Mouse (Mus musculus) c-Kit-positive CD71-negative TER-119-negative erythroid progenitor cells, embryonic 14.5 days (primary cell): ENCODE measurements at regions not wholly inside any gene's neighbourhood (a gene's known extent, or its start where the extent isn't known, plus 50 kb on each side); places are given as distances from the start of the nearest gene placed in this dataset.

Experiments
- DNase-seq: peaks from one replicate; pipeline ENCODE4 v3.0.0-alpha.2; 2013; ENCODE audit warnings: low read depth

DNA sequence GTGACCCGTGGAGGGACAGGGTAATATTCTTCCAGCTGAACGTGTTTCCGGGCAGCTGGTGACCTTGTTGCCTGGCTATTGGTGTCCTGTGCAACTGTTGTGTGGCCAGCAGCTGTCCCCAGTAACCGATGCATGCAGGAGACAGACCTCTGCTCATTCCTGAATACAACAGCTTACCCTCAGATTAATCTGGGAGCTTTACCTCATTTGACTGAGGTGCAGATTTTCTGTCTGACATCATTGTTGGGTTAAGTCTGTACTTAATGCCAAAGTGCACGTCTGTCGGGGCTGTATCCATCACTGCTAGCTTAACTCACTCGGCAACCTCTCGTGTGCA is 119.6 kb upstream of the Mpp6 start:
- DNase-seq = no peak

DNA sequence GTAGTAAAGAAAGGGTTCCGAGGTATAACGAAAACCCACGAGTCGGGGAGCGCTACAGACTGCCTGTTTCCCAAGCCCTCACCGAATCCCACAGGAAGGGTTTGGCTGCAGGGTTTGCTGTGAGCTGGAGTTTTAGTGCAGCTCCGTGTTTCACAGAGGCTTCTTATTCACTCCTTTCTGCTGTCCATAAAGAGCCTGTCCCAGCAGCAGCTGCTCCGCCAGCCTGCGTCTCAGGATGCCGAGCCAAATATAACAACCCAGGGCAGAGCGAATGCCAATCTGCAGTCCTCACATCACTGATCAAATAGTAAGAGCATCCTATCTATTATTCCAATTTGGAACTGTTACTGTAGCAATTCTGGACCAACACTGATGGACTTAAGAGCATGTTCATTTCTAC is 110.7 kb upstream of the Mpp6 start:
- DNase-seq = no peak

DNA sequence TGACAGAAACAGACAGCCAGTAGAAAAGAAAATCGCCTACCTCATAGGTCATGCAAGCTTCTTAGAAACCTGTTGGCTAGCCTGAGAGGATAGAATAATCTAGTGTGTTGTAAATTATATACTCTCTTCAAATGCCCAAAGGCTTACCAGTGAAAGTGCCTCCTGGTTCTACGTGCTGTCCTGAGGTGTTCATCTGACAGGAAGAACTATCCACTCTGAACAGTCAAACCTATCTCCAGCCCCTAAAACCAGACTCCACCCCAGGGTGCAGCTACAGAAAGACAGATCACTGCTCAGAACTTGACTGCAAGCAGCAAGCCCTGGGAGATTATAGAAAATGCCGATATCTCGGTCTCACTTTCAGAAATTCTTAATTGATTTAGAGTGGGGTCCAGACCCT is 102.0 kb upstream of the Mpp6 start:
- no peak for DNase-seq

DNA sequence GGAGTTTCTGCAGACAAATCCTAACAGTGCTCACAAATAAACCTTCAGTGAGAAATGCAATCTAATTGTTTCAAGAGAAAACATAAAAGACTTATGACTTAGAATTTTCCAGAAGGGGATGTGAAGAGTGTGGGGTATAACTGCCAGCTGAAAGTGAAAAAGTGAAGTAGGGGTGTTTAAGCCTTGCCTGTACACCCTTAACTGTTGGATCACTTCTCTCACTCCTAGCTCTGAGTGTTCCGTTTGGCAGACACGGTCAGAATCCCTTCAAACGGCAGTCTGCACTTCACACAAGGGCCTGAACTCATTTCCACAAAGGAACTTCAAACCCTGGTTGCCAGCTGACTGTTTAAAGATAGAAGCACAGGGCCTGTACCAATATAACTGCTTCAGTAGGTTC is 101.2 kb upstream of the Mpp6 start:
- DNase-seq = no peak

DNA sequence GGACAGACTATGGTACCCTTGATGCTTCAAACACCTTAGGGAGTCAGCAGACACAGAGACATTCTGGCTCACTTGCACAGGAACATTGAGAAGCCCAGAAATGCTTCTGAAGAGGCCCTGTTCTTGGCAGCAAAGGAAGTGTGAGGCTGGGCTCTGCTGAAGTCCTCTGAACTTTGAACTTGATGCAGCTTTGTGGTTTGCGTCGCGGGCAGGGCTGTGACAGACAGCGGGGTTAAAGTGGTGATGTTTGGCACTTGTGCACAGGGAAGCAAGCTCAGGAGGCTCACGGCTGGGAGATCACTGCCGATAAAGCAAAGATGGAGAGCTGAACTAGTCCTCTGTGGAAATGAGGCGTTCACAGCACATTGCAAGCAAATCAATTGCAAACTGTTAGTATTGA is 100.7 kb upstream of the Mpp6 start:
- no peak for DNase-seq

DNA sequence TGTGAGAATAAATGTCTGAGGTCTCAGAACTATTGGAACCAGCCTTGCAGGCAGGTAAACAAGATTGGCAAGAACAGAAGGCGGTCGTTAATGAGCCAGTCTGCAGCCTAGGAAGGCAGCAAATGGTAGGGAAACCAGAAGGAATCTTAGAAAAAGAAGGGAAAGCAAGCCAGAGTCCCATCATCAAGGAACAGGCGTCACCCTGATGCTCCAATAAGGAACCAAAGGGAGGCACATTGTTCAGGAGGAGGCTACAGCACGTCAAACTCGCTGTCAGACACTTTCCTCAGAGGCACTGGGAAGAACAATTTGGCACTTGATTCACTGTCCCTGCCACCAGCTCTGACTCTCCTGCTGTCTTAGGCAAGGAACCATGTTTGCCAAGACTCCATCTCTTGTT is 100.2 kb upstream of the Mpp6 start:
- DNase-seq = no peak

DNA sequence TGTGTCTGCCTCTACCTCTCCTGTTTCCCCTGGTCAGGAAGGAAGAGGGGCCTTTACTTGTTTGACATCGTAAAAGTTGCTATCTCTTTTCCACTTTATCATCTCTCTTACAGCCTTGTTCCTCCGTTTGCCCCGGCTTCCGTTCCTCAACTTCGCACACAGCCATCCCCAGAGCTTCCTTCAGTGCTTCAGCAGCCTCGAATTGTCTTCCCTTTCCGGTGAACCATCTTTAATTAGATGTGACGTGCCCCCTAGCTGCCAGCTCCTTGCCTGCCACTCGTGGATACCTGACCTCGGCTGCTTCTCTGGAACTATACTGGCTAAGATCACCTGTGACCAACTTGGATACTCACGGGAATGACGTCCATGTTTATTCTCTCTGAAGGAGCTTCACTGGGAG is 99.0 kb upstream of the Mpp6 start:
- no peak for DNase-seq

DNA sequence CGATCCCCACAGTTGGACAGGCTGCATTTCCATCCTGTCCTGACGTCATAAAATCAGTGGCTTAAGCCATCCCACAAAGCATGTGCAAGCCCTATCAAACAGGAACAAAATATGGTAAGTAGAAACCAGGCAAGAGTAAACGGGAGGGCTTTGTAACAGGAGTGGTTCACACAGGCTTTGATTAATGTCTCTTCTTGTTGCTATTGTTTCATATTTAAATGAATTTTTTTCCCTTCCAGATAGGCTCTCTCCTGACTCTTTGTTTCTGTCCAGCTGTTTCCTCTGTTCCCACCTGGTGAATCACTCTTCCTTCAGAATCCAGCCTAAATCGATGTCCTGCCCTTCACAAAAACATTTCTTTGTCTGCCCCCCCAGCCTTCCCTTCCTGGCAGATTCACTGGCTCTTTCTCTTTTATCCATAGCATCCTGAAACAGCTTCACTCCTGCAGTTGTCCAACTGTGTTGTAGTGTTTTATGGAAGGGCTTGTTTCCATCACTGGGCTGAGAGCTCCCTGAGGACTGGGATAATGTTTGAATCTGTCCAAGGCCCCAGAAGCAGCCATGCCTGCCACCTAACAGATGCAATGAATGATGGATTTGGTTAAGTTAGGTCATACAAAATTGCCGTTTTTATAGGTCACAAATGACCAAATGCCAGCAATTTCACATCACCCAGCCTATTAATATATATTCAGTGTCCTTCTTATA is 98.1 kb upstream of the Mpp6 start:
- DNase-seq = no peak

DNA sequence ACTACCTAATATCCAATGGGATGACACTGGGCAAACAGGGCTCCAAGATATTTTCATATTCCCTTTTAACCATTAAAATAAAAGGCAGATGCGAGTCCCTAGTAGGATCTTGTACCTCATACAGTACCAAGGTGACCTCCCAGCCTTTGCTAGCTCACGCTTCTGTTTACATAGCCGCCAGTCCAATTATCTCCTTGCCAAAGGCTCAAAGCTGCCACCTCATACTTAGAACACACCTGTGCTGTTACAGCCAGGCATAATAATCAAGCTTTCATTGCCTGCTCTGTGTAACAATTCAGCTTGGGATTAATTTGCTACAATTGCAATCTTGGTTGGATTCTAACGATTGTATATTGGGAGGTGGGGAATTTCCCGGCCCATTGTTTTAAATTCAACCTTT is 97.0 kb upstream of the Mpp6 start:
- DNase-seq = no peak

DNA sequence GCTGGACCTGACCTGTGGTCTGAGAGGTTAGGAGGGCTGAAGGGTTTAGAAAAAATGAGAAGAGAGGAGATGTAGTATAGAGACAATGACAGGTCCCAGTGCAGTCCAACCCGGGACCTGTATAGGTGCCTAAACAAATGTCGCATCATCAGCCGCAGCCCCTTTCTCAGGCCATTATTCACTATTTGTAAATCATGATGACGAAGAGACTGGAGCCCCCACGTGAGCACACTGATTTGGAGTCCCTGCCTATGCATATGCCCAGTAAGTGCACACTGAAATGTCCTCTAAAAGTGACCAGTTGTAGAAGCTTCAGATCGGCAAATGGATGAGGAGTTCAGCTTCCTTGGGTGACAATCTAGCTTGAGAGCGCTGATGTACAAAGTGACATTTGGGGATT is 96.2 kb upstream of the Mpp6 start:
- DNase-seq = no peak

DNA sequence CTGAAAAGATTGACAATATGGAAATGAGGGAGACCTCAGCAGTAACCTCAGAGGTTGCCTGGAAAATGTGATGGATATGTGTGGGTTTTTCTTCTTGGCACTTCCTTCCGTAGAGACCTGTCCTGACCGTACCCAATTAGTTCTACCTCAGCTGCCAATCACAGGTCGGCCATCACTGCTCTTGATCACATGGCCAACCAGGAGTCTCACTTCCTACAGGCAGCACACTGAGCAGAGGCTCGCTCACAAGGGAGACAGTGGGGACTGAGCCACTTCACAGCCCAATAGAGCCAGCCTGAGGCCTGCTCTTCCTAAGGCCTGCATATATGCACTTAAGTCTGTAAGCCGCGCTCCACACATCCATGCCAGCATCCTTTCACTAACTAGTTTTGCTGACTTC is 82.1 kb upstream of the Mpp6 start:
- no peak for DNase-seq

DNA sequence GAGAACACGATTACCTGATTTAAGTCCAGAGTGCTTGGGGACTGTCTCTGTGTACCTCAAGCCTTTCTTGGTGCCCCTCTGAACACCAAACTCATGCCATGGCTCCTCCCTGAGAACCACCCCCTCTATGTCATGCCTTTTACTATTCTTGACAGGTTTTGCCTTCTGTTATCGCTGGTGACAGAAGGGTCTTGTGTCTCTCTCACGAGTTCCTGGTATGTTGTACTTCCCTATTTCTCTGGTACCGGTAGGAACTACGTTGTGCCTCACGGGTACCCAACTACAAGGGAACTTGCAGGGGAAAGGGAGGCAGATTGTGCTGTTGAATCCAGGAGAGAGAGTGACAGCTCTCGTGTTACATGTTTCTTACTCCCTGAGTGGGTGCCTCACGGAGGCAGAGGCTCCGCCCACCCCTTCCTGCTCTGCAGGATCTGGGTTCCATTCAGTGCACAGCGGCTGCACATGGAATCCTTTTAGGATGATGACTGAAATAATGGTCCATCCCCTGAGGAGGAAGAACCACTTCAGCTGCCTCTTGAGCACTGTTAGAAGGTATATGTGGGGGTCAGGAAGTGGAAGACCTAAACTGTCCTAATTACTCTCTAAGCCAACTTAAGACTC is 80.0 kb upstream of the Mpp6 start:
- DNase-seq = peak; percentile 32

DNA sequence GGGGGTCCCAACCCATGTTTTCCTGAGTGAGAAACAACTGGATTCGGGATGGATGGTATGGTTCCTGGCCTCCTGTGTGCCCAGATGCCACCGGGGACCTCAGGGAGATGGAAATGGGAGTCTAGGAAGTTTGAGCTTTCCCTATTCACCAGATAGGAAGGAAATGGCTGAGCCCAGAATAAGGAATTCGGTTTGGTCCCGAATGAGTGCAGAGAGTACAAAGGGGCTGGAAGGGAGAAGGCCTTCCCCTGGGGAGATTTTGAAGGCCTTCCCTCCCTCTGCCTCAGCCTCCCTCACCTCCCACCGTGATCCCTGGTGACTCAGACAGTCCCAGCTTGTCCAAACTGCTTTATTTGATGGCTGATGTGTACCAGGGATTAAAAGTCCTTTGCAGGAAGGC is 78.7 kb upstream of the Mpp6 start:
- DNase-seq = no peak

DNA sequence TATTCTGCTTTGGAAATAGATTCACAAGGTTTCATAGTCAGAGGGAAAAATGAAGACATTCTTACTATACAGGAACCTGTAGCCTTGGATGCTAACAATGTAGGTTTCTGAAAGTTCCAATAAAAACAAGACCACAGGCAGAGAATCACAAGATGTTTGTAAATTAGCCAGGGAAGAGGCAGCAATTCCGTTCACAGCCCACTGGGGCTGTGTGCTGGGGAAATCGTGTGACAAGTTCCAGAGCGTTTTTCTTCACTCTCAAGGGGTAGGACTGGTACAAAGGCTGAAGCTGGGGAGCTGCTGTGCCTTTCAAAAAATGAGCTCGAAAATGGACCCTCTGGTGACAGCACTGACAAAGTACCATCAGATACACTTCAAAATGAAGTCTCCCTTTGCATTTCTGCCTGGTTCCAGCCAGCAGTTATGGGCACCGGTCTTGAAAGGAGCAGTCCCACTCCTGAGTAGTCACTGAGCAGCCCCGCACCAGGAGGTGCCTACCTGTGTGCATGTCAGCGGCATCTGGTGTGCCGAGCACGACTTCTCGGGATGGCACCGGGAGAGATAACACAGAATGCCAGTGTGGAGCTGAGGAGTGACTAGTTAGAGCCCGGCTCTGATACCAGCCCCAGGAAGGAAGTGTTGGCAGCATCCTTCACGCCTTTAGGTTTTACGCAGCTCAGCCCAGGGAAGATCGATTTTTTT is 77.0 kb upstream of the Mpp6 start:
- DNase-seq = no peak

DNA sequence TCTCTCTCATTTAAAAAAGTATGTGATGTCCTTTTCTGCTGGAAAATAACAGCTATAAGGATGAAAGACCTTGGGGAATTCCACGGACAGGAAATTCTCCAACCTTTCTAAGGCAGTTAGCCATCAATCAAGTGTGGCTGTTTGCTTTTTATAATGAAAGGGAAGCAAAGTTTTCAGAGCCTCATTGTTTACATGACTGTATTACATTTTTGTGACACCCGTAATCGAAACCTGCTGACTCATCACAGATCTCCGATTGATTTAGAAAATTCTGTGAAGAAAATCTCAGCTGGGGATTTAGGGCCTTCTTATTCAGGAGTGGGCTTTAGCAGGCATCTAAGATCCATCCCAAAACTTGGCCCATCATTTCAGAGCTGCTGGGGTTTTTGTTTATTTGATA is 72.4 kb upstream of the Mpp6 start:
- DNase-seq = no peak

DNA sequence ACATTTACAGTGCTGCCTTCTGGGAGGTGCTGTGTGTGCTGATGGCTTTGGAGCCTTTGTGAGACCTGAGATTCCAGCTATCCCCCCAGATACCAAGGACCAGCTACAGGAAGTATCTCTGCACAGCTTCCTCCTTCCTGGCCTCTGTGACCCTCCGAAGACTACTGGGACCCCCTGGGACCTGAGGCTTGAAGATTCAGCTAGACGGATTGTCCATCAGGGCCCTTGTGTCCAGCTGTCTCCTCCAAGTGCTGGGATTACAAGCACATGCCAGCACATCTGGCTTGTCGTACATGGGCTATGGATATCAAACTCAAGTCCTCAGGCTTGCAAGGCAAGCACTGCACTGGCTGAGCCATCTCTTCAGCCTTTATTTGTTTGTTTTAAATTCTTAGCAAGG is 71.7 kb upstream of the Mpp6 start:
- no peak for DNase-seq

DNA sequence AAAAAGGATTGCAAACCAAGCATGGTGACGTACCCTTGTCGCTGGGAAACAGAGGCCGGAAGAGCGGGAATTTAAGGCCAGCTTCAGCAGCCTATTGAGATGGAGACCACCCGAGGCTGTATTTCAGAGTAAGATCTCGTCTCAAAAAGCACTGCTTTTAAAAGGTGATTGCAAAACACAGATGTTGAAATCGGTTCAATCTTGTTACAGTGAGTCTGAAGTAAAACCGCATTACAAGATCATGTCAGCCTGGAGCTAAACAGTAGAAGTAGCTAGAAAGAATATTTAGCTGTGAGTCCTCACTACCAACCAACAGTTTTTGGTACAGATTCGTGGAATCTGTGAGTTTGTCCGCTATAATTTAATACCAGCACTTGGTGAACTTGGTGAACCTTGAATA is 69.0 kb upstream of the Mpp6 start:
- DNase-seq = no peak

DNA sequence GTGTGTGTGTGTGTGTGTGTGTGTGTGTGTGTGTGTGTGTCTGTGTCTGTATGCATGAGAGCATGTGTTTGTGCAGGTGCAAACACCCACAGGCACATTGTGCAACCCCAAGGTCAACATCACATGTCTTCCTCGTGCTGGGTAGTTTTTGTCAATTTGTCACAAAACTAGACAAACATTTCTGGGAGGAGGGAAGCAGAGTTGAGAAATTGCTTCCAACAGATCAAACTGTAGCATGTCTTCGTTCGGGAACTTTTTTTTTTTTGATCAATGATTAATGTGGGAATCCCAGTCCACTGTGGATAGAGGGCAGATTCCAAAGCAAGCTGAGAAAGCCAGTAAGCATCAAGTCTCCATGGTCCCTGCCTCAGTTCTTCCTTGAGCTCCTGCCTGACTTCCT is 67.9 kb upstream of the Mpp6 start:
- DNase-seq = no peak

DNA sequence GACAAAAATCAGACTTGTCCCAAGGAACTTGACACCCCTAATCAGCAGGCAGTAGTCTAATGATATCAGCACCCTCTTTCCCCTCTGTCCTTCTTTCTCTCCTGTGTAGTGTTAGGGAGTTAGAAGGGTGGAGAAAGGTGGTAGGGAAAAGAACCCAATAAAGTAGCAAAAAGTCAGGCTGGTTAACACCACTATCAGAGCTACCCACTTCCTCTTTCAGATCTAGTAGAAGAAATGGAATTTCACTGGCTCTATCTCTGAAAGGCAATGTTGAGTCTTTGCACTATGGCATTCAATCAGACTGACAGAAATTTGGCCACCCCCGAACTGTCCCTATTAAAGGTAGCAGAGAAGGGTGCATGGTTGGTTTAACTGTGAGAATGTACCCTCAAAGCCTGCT is 65.9 kb upstream of the Mpp6 start:
- DNase-seq = no peak

DNA sequence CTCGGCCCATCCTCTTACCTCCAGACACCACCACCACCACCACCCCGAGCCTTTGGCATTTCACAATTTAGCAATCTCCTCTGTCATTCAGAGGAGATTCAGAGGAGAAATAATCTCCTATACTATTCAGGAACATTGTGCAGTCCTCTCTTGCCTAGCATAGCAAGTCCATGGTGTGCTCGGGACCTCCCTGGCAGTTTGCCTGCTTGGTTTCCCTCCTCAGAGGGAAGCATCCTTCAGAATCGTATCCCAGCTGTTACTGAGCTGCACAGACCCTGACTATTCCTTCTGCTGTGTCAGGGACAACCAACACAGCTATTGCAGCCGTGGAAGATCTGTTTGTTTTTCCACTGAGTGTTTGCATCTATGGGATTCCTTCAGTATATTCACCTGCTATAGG is 63.3 kb upstream of the Mpp6 start:
- no peak for DNase-seq

DNA sequence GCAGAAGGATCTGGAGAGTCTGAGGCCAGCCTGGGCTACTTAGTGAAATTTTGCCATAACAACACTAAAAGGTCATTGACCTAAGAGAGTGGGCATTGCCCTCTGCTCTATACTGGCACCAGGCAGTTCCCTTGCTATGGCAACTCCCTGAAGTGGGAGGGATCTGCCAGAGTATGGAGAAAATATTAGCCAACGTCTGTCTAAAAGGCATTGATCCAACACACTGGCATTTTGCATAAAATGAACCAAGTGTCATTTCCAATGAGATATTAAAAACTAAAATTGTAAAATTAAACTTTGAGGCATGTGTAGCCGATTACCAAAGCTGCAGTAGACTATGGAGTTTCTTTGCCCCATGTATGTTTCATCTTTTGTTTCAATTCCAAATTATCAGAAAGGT is 57.6 kb upstream of the Mpp6 start:
- no peak for DNase-seq

DNA sequence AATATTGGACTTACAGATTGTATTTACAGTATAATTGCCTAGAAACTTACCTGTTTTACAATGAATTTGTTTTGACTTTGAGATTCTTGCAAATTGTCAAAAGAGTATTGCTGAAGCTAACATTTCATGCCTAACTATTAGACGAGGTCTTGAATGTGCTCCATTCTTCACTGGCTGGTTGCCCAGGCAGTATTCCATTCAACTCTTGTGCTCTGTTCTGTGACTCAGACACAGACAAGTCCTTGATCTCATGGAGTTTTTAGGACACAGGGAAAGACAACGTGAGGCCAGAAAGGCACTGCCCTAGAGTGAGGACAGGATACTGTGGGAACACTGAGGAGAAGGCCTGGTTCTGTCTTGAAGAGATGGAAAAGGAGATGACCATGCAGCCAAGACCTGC is 57.0 kb upstream of the Mpp6 start:
- no peak for DNase-seq

DNA sequence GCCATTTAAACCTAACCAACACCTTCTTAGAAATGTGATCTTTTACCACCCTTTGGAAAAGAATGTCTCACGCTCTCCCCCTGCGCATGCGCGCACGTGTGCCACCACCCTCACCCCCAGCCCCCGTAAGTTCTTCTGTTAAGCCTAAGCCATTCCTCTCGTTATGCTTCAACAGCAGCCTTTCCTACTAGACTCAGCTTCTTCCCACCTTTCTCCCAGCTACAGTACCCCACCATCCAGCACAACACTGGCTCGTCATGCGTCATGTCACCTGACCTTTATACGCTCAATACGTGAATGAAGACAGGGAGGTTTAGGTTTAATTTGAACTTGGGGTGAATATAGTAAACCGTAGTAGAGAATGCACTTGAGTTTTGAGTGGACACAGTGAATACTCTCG is 55.8 kb upstream of the Mpp6 start:
- no peak for DNase-seq

DNA sequence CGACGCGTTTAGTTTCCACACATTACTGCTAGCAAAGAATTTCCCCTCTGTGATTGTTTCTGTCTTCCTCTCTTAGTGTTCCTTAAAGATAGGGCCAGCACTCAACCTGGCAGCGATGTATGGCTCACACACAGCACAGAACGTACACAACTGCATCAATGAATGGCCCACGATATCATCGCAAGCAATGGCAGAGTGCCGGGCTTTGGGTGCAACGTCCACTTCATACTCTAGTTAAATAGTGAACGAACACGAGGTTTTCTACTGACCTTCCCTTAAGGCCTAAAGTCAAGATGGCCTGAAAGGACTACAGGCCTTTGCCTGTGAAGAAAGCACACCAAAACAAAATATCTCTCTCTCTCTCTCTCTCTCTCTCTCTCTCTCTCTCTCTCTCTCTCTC is 51.4 kb upstream of the Mpp6 start:
- no peak for DNase-seq
